In genomic region chr12:110126525-110126924, GRCm38 (mm10) we compare ENCODE assay signal across 20 mouse cellular contexts.
DNase-seq lines count a peak whose midpoint lies in the region; ATAC-seq and TF ChIP-seq lines count a peak whose summit lies in the region.
"Had no signal": no experiment of that assay in that cellular context is flagged by ENCODE, and none has a peak within 500 bp of the region (broad histone marks: within the 10 kb centered on the region; RNA-seq: fewer than 3 reads in every experiment).

No protein-coding gene starts in this region.

- ATAC-seq in forebrain, postnatal 0 days, result peak; percentile 42; the same call in 1 of the 2 replicates
- ATAC-seq in forebrain, embryonic 16.5 days, result no peak
- ATAC-seq in hindbrain, embryonic 13.5 days (ENCODE audit: low FRiP score), result no peak
- ATAC-seq: forebrain, embryonic 13.5 days had no signal

- no peak for TF ChIP-seq CTCF in forebrain, postnatal 0 days (IDR thresholded peaks at IDR 0.05; ENCODE audit: low read depth)
- no peak for TF ChIP-seq CTCF in brain, embryonic 14.5 days (IDR thresholded peaks at IDR 0.05; ENCODE audit: borderline replicate concordance, extremely low read depth, insufficient read depth, insufficient read length)

- H3K9me3 ChIP-seq in forebrain, postnatal 0 days (ENCODE audit: low read length), result no peaks in the 10 kb centered on the region
- H3K9me3 ChIP-seq in forebrain, embryonic 16.5 days (ENCODE audit: control insufficient read depth, low read length), result no peaks in the 10 kb centered on the region
- H3K9me3 ChIP-seq in hindbrain, embryonic 13.5 days, result no peaks in the 10 kb centered on the region
- H3K9me3 ChIP-seq: embryonic facial prominence, embryonic 13.5 days; embryonic facial prominence, embryonic 15.5 days; forebrain, embryonic 13.5 days had no signal

- no peak overlapping the region for H3K9ac ChIP-seq in forebrain, postnatal 0 days
- H3K9ac ChIP-seq in forebrain, embryonic 16.5 days (replicated peaks; ENCODE audit: low read depth, low read length), result no peak overlapping the region
- H3K9ac ChIP-seq in hindbrain, embryonic 13.5 days, result no peak overlapping the region
- H3K9ac ChIP-seq: embryonic facial prominence, embryonic 13.5 days; embryonic facial prominence, embryonic 15.5 days; forebrain, embryonic 13.5 days had no signal

- WGBS in forebrain, postnatal 0 days, result 27% methylated on average over 7 of the region's 7 CpGs
- 19% methylated on average over 7 of the region's 7 CpGs for WGBS in forebrain, embryonic 16.5 days
- 70% methylated on average over 7 of the region's 7 CpGs for WGBS in hindbrain, embryonic 13.5 days

- H3K4me1 ChIP-seq in forebrain, postnatal 0 days (ENCODE audit: insufficient read depth), result no peaks in the 10 kb centered on the region
- H3K4me1 ChIP-seq in forebrain, embryonic 16.5 days (replicated peaks; ENCODE audit: control insufficient read depth, insufficient read depth, low read length), result peaks cover 5% of the 10 kb centered on the region; the same call in 1 of the 2 replicates
- no peaks in the 10 kb centered on the region for H3K4me1 ChIP-seq in hindbrain, embryonic 13.5 days (replicated peaks)
- H3K4me1 ChIP-seq: embryonic facial prominence, embryonic 15.5 days had no signal

- no peaks in the 10 kb centered on the region for H3K36me3 ChIP-seq in forebrain, postnatal 0 days (ENCODE audit: insufficient read depth)
- no peaks in the 10 kb centered on the region for H3K36me3 ChIP-seq in forebrain, embryonic 16.5 days (ENCODE audit: control insufficient read depth, insufficient read depth)
- H3K36me3 ChIP-seq in hindbrain, embryonic 13.5 days, result no peaks in the 10 kb centered on the region
- H3K36me3 ChIP-seq: embryonic facial prominence, embryonic 13.5 days; embryonic facial prominence, embryonic 15.5 days had no signal

- no peak for DNase-seq in forebrain, postnatal 0 days
- DNase-seq in layer of hippocampus, adult 9-11 months, result peak; percentile 30
- no peak for DNase-seq in layer of hippocampus, postnatal 36 days
- DNase-seq in brain, embryonic 14.5 days (ENCODE audit: low read depth), result peak; percentile 70
- DNase-seq: adrenal gland, adult 2 months; adrenal gland, postnatal 10 days; adrenal gland, postnatal 25 days; cerebellum, adult 11 months; cerebellum, adult 18-20 months; cerebellum, adult 8-10 months; cerebellum, adult 9-11 months; cerebellum, postnatal 14 days; cerebellum, postnatal 36 days; embryo, embryonic 11 days had no signal

- no peak overlapping the region for H3K4me3 ChIP-seq in forebrain, postnatal 0 days (ENCODE audit: low read depth, low read length)
- no peak overlapping the region for H3K4me3 ChIP-seq in forebrain, embryonic 16.5 days (replicated peaks; ENCODE audit: low read length)
- no peak overlapping the region for H3K4me3 ChIP-seq in hindbrain, embryonic 13.5 days
- H3K4me3 ChIP-seq: embryonic facial prominence, embryonic 13.5 days; embryonic facial prominence, embryonic 15.5 days; erythroblast, embryonic 14.5 days; forebrain, embryonic 13.5 days had no signal

- H3K27ac ChIP-seq in forebrain, postnatal 0 days (ENCODE audit: low read depth, low read length), result no peak overlapping the region
- no peak overlapping the region for H3K27ac ChIP-seq in forebrain, embryonic 16.5 days (ENCODE audit: low read length)
- H3K27ac ChIP-seq in hindbrain, embryonic 13.5 days, result no peak overlapping the region
- H3K27ac ChIP-seq: embryonic facial prominence, embryonic 13.5 days; embryonic facial prominence, embryonic 15.5 days; forebrain, embryonic 13.5 days had no signal

- no peaks in the 10 kb centered on the region for H3K27me3 ChIP-seq in forebrain, postnatal 0 days (ENCODE audit: insufficient read depth, low read length)
- no peaks in the 10 kb centered on the region for H3K27me3 ChIP-seq in forebrain, embryonic 16.5 days (replicated peaks; ENCODE audit: control insufficient read depth, insufficient read depth, low read length)
- H3K27me3 ChIP-seq in hindbrain, embryonic 13.5 days, result no peaks in the 10 kb centered on the region
- H3K27me3 ChIP-seq: embryonic facial prominence, embryonic 13.5 days; embryonic facial prominence, embryonic 15.5 days; forebrain, embryonic 13.5 days had no signal

- H3K4me2 ChIP-seq in forebrain, postnatal 0 days (ENCODE audit: low read depth), result no peak overlapping the region
- H3K4me2 ChIP-seq in forebrain, embryonic 16.5 days (ENCODE audit: low read length), result no peak overlapping the region
- no peak overlapping the region for H3K4me2 ChIP-seq in hindbrain, embryonic 13.5 days
- H3K4me2 ChIP-seq: embryonic facial prominence, embryonic 13.5 days; embryonic facial prominence, embryonic 15.5 days; forebrain, embryonic 13.5 days had no signal

- no peak for TF ChIP-seq POLR2A in brain, embryonic 14.5 days (IDR thresholded peaks at IDR 0.05; ENCODE audit: borderline replicate concordance, extremely low read depth, insufficient read depth, insufficient read length, poor library complexity, severe bottlenecking)

Comparison
In these comparisons a context has a peak if more than half of its experiments do, and no peak if none do; other contexts are left out.
1. DNase-seq: peak in layer of hippocampus, adult 9-11 months (single experiment) and brain, embryonic 14.5 days (single experiment); none in forebrain, postnatal 0 days (single experiment) and layer of hippocampus, postnatal 36 days (0 of 2).